Mouse (Mus musculus): Measurements from ENCODE around the gene Bbs9.

Gene Bbs9

GRCm38 (mm10) chr9:22748617-22749016 lies 273.1 kb downstream of the Bbs9 start:
- no peak for DNase-seq (ENCODE audit: low spot score in 2 of 2)

GRCm38 (mm10) chr9:22750779-22751545 lies 275.4 kb downstream of the Bbs9 start:
- no peak for DNase-seq (ENCODE audit: low spot score in 2 of 2)

GRCm38 (mm10) chr9:22751546-22751929 lies 276.0 kb downstream of the Bbs9 start:
- DNase-seq (ENCODE audit: low spot score in 2 of 2), result no peak

- no peak for DNase-seq (ENCODE audit: low spot score in 2 of 2)
These were observed 278.7 kb downstream of the Bbs9 start for GRCm38 (mm10) chr9:22754081-22754672.

GRCm38 (mm10) chr9:22758487-22758886 lies 283.0 kb downstream of the Bbs9 start:
- DNase-seq (ENCODE audit: low spot score in 2 of 2), result no peak

- no peak for DNase-seq (ENCODE audit: low spot score in 2 of 2)
These were observed 283.7 kb downstream of the Bbs9 start for GRCm38 (mm10) chr9:22759241-22759640.

GRCm38 (mm10) chr9:22760376-22760775 lies 284.9 kb downstream of the Bbs9 start:
- no peak for DNase-seq (ENCODE audit: low spot score in 2 of 2)

- no peak for DNase-seq (ENCODE audit: low spot score in 2 of 2)
These were observed 286.0 kb downstream of the Bbs9 start for GRCm38 (mm10) chr9:22761487-22761886.

- DNase-seq (ENCODE audit: low spot score in 2 of 2), result no peak
These were observed 290.2 kb downstream of the Bbs9 start for GRCm38 (mm10) chr9:22765618-22766220.

- DNase-seq (ENCODE audit: low spot score in 2 of 2), result no peak
These were observed 291.6 kb downstream of the Bbs9 start for GRCm38 (mm10) chr9:22767154-22767553.

GRCm38 (mm10) chr9:22767860-22768259 lies 292.3 kb downstream of the Bbs9 start:
- no peak for DNase-seq (ENCODE audit: low spot score in 2 of 2)

- no peak for DNase-seq (ENCODE audit: low spot score in 2 of 2)
These were observed 296.3 kb downstream of the Bbs9 start for GRCm38 (mm10) chr9:22771785-22772184.

GRCm38 (mm10) chr9:22776246-22776961 lies 300.9 kb downstream of the Bbs9 start:
- DNase-seq (ENCODE audit: low spot score in 2 of 2), result no peak

GRCm38 (mm10) chr9:22777425-22777824 lies 301.9 kb downstream of the Bbs9 start:
- DNase-seq (ENCODE audit: low spot score in 2 of 2), result no peak

GRCm38 (mm10) chr9:22779631-22780030 lies 304.1 kb downstream of the Bbs9 start:
- DNase-seq (ENCODE audit: low spot score in 2 of 2), result no peak

- no peak for DNase-seq (ENCODE audit: low spot score in 2 of 2)
These were observed 310.5 kb downstream of the Bbs9 start for GRCm38 (mm10) chr9:22786006-22786405.

- DNase-seq (ENCODE audit: low spot score in 2 of 2), result no peak
These were observed 312.9 kb downstream of the Bbs9 start for GRCm38 (mm10) chr9:22788423-22788822.

GRCm38 (mm10) chr9:22788850-22789249 lies 313.3 kb downstream of the Bbs9 start:
- DNase-seq (ENCODE audit: low spot score in 2 of 2), result no peak

- DNase-seq (ENCODE audit: low spot score in 2 of 2), result no peak
These were observed 314.1 kb downstream of the Bbs9 start for GRCm38 (mm10) chr9:22789380-22790168.

- DNase-seq (ENCODE audit: low spot score in 2 of 2), result no peak
These were observed 315.7 kb downstream of the Bbs9 start for GRCm38 (mm10) chr9:22791208-22791607.

GRCm38 (mm10) chr9:22791750-22792149 lies 316.2 kb downstream of the Bbs9 start:
- DNase-seq (ENCODE audit: low spot score in 2 of 2), result no peak

GRCm38 (mm10) chr9:22793698-22794097 lies 318.2 kb downstream of the Bbs9 start:
- DNase-seq (ENCODE audit: low spot score in 2 of 2), result no peak
